In genomic region chr13:58158099-58158912, GRCm38 (mm10) we compare ENCODE assay signal across 8 mouse cellular contexts. TPM values are rescaled to one million over a fixed set of nuclear protein-coding genes. Genes with fewer than 3 reads are reported as not detected.
A peak's percentile ranks its signal among the peaks of the same experiment; 100 is the strongest.
DNase-seq lines count a peak whose midpoint lies in the region; ATAC-seq lines count a peak whose summit lies in the region.

No protein-coding gene starts in this region.

- H3K4me2 ChIP-seq in intestine, embryonic 14.5 days (ENCODE audit: low read length) = peak overlapping the region; percentile 84

- peak; percentile 48 for ATAC-seq in intestine, embryonic 14.5 days (replicated peaks; ENCODE audit: low FRiP score, low TSS enrichment, low read depth)

- H3K27me3 ChIP-seq in intestine, embryonic 14.5 days (replicated peaks; ENCODE audit: control insufficient read depth, insufficient read depth, low read length) = no peaks in the 10 kb centered on the region

- 0 out of 2 replicates have a peak, but pooled peaks cover 4% of the 10 kb centered on the region for H3K9me3 ChIP-seq in intestine, embryonic 14.5 days (ENCODE audit: control insufficient read depth, low read length)

- peak overlapping the region; percentile 68 for H3K9ac ChIP-seq in intestine, embryonic 14.5 days (ENCODE audit: low read length)

- intact Hi-C loops in gastrocnemius, postnatal 14 days (cut with DNase I; ENCODE audit: low total_unique reads) = loop anchor here (2.0 to 10.0 kb wide), 2 partner anchors 80 to 226 kb away; partner anchors contain the start of gene 2210016F16Rik
- intact Hi-C loops in left cerebral cortex, postnatal 14 days (cut with DNase I) = loop anchor here (2.0 to 5.0 kb wide), 2 partner anchors 226 to 429 kb away; partner anchors contain the start of gene 2210016F16Rik

- peaks cover 14% of the 10 kb centered on the region for H3K36me3 ChIP-seq in intestine, embryonic 14.5 days (ENCODE audit: control insufficient read depth, insufficient read depth, low read length)

- peak overlapping the region; percentile 73 for H3K4me3 ChIP-seq in intestine, embryonic 14.5 days (ENCODE audit: low read depth, low read length)

- 0 out of 2 replicates have a peak overlapping the region, but pooled peaks have one; percentile 6 for H3K27ac ChIP-seq in intestine, embryonic 14.5 days (ENCODE audit: low read depth)

- WGBS in intestine, embryonic 14.5 days = 15% methylated on average over 16 of the region's 16 CpGs

- H3K4me1 ChIP-seq in intestine, embryonic 14.5 days (replicated peaks; ENCODE audit: control insufficient read depth, insufficient read depth, low read length) = no peaks in the 10 kb centered on the region

- DNase-seq in adipocyte (ENCODE audit: low spot score) = peak; percentile 94
- DNase-seq in embryo, embryonic 10 days (ENCODE audit: low spot score) = peak; percentile 97
- peak; percentile 82 for DNase-seq in gastrocnemius, postnatal 14 days
- DNase-seq in intestine, embryonic 14.5 days (ENCODE audit: low spot score) = peak; percentile 95
- DNase-seq in left cerebral cortex, postnatal 14 days (ENCODE audit: low spot score in 2 of 2) = peak; percentile 91 to 95
- DNase-seq in mesoderm, embryonic 11.5 days (ENCODE audit: low read depth, low spot score) = peak; percentile 94
- peak; percentile 76 to 78 for DNase-seq in right cerebral cortex, postnatal 36 days (ENCODE audit: low spot score in 2 of 2)
- DNase-seq in yolk sac, embryonic 10.5 days (ENCODE audit: low spot score) = peak; percentile 77

RNA-seq across cellular contexts. Expression of gene Idnk, which starts 0.9 kb away (rescaled TPM):
- 10 to 100 TPM in 1 of 2 experiments, 1 to 10 TPM in 1; 9.0 to 10.2 TPM for total RNA-seq in gastrocnemius, postnatal 14 days (2021)
- 35.7 and 39.0 TPM in 2 replicates for polyA plus RNA-seq in intestine, embryonic 14.5 days (2014; fragmentation: Nextera tagmentation; extraction: Ambion mirVana)
- total RNA-seq in left cerebral cortex, postnatal 14 days (2021) = 10 to 100 TPM; 21.5 to 21.9 TPM

RNA-seq across cellular contexts. Expression of gene Hnrnpa0, which starts 29.9 kb away (rescaled TPM):
- total RNA-seq in gastrocnemius, postnatal 14 days (2021) = 10 to 100 TPM; 57.3 to 65.1 TPM
- polyA plus RNA-seq in intestine, embryonic 14.5 days (2014; fragmentation: Nextera tagmentation; extraction: Ambion mirVana) = 42.5 and 42.8 TPM in 2 replicates
- 100 to 1,000 TPM; 125 to 136 TPM for total RNA-seq in left cerebral cortex, postnatal 14 days (2021)

RNA-seq across cellular contexts. Expression of gene Klhl3, which starts 44.9 kb away (rescaled TPM):
- 1 to 10 TPM; 1.0 to 1.2 TPM for total RNA-seq in gastrocnemius, postnatal 14 days (2021)
- polyA plus RNA-seq in intestine, embryonic 14.5 days (2014; fragmentation: Nextera tagmentation; extraction: Ambion mirVana) = 3.0 and 3.3 TPM in 2 replicates
- 10 to 100 TPM; 28.0 to 30.2 TPM for total RNA-seq in left cerebral cortex, postnatal 14 days (2021)

RNA-seq across cellular contexts. Expression of gene Ubqln1, which starts 57.1 kb away (rescaled TPM):
- 10 to 100 TPM; 40.7 to 43.2 TPM for total RNA-seq in gastrocnemius, postnatal 14 days (2021)
- 83.3 and 85.6 TPM in 2 replicates for polyA plus RNA-seq in intestine, embryonic 14.5 days (2014; fragmentation: Nextera tagmentation; extraction: Ambion mirVana)
- 100 to 1,000 TPM; 129 to 140 TPM for total RNA-seq in left cerebral cortex, postnatal 14 days (2021)

Comparison
In these comparisons a context has a peak if more than half of its experiments do, and no peak if none do; other contexts are left out.
1. Peak in every context shown above with its lines: DNase-seq, ATAC-seq, H3K4me3 ChIP-seq and H3K27ac ChIP-seq.
2. RNA of gene Klhl3, which starts 44.9 kb away (total RNA-seq): 28.0 to 30.2 TPM in left cerebral cortex, postnatal 14 days; 1.0 to 1.2 TPM in gastrocnemius, postnatal 14 days; every median in the first group is over 10 times any median in the second.